Mouse (Mus musculus) right cerebral cortex, postnatal 14 days (tissue): Measurements from ENCODE around the gene Gm11027.
A peak's percentile ranks its signal among the peaks of the same experiment; 100 is the strongest.
"Not testable (repeated sequence)": the region's sequence is repeated elsewhere in the genome, so short reads cannot be mapped to it uniquely, and the experiment has no call there.

ENCODE experiments used
- DNase-seq: peaks from one replicate; pipeline ENCODE4 v3.0.0; 2022

The Gm11027 gene

GRCm38 (mm10) chr12:116275086-116275485 is at the start of gene Gm11027:
Gene Gm11027, plus strand, starts transcription at chr12:116275386.
- DNase-seq: not testable (repeated sequence)

- no peak for DNase-seq
These were observed 48.7 kb upstream of the Gm11027 start for GRCm38 (mm10) chr12:116226289-116227057.

GRCm38 (mm10) chr12:116229451-116229850 is 45.7 kb upstream of the Gm11027 start:
- no peak for DNase-seq

GRCm38 (mm10) chr12:116231612-116232011 is 43.6 kb upstream of the Gm11027 start:
- peak; percentile 32 for DNase-seq

- DNase-seq: no peak
These were observed 43.1 kb upstream of the Gm11027 start for GRCm38 (mm10) chr12:116232061-116232460.

- DNase-seq: no peak
These were observed 39.8 kb upstream of the Gm11027 start for GRCm38 (mm10) chr12:116235356-116235755.

- no peak for DNase-seq
These were observed 38.5 kb upstream of the Gm11027 start for GRCm38 (mm10) chr12:116236658-116237057.

- no peak for DNase-seq
These were observed 36.8 kb upstream of the Gm11027 start for GRCm38 (mm10) chr12:116238370-116238769.

GRCm38 (mm10) chr12:116238803-116239202 is 36.4 kb upstream of the Gm11027 start:
- no peak for DNase-seq

- no peak for DNase-seq
These were observed 30.6 kb upstream of the Gm11027 start for GRCm38 (mm10) chr12:116244601-116245000.

- DNase-seq: no peak
These were observed 20.5 kb upstream of the Gm11027 start for GRCm38 (mm10) chr12:116254652-116255051.

- DNase-seq: no peak
These were observed 19.6 kb upstream of the Gm11027 start for GRCm38 (mm10) chr12:116255636-116256035.

GRCm38 (mm10) chr12:116258321-116258720 is 16.9 kb upstream of the Gm11027 start:
- no peak for DNase-seq

- DNase-seq: peak; percentile 83
These were observed 12.4 kb upstream of the Gm11027 start, which contains the start of gene Wdr60 for GRCm38 (mm10) chr12:116262555-116263341. Gene Wdr60, minus strand, starts transcription at chr12:116263022.

GRCm38 (mm10) chr12:116264756-116265155 is 10.4 kb upstream of the Gm11027 start:
- DNase-seq: no peak

GRCm38 (mm10) chr12:116265275-116265674 is 9.9 kb upstream of the Gm11027 start:
- DNase-seq: no peak

GRCm38 (mm10) chr12:116269450-116269849 is 5.7 kb upstream of the Gm11027 start:
- no peak for DNase-seq

GRCm38 (mm10) chr12:116270538-116270937 is 4.6 kb upstream of the Gm11027 start:
- no peak for DNase-seq

- DNase-seq: no peak
These were observed 4.1 kb upstream of the Gm11027 start for GRCm38 (mm10) chr12:116271071-116271470.

- no peak for DNase-seq
These were observed 1.5 kb upstream of the Gm11027 start for GRCm38 (mm10) chr12:116273733-116274132.

GRCm38 (mm10) chr12:116275631-116276030 is 445 bp downstream of the Gm11027 start:
- DNase-seq: no peak

GRCm38 (mm10) chr12:116276961-116277360 is 1.8 kb downstream of the Gm11027 start:
- DNase-seq: no peak

- DNase-seq: no peak
These were observed 3.4 kb downstream of the Gm11027 start for GRCm38 (mm10) chr12:116278541-116278940.

GRCm38 (mm10) chr12:116279181-116279580 is 4.0 kb downstream of the Gm11027 start:
- no peak for DNase-seq
